In the genomic region with DNA sequence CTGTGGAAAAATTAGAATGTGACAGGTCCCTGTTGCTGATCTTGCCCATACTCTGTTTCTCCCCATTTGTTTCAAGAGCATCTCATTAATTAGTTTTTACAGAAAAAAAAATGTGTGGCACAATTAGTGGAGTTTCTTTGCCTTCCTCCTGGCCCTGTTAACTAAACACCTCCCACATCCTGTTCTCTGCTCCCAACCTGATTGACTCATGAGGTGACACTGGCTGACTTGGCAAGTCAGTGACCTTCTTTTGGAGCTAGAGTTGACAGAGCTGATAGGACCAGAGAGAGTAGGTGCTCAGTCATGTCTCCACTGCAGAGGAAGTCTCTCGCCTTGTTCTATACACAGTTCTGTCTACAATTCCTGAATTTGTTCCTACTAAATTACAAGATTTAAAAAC, we compare ENCODE assay signal across 29 mouse cellular contexts.
DNase-seq lines count a peak whose midpoint lies in the region; ATAC-seq and TF ChIP-seq lines count a peak whose summit lies in the region.
"Had no signal": no experiment of that assay in that cellular context is flagged by ENCODE, and none has a peak within 500 bp of the region (broad histone marks: within the 10 kb centered on the region; RNA-seq: fewer than 3 reads in every experiment).

No protein-coding gene starts in this region.

- H3K9me3 ChIP-seq in heart, embryonic 12.5 days (replicated peaks): no peaks in the 10 kb centered on the region
- H3K9me3 ChIP-seq in MEL (replicated peaks; ENCODE audit: insufficient read depth, low read length): no peaks in the 10 kb centered on the region
- H3K9me3 ChIP-seq: embryonic facial prominence, embryonic 12.5 days; forebrain, embryonic 12.5 days; hindbrain, embryonic 15.5 days; limb, embryonic 13.5 days; lung, embryonic 15.5 days; midbrain, embryonic 15.5 days; neural tube, embryonic 12.5 days had no signal

- no peak for TF ChIP-seq EP300 in MEL (IDR thresholded peaks at IDR 0.05; ENCODE audit: low read depth in 1 of 2, low read length in 2 of 2)

- TF ChIP-seq CTCF in MEL (IDR thresholded peaks at IDR 0.05 in 2 of 3, conservative IDR thresholded peaks at IDR 0.05 in 1 of 3; ENCODE audit: control insufficient read depth in 1 of 3, insufficient read depth in 1 of 3, low read depth in 2 of 3, low read length in 3 of 3, poor library complexity in 1 of 3, severe bottlenecking in 1 of 3): no peak
- TF ChIP-seq CTCF in layer of hippocampus, adult 2 months (conservative IDR thresholded peaks at IDR 0.05): no peak

- no peaks in the 10 kb centered on the region for H3K27me3 ChIP-seq in heart, embryonic 12.5 days (replicated peaks)
- H3K27me3 ChIP-seq in MEL (ENCODE audit: control insufficient read depth in 1 of 2, insufficient read depth in 2 of 2, low read length in 2 of 2): no peaks in the 10 kb centered on the region
- H3K27me3 ChIP-seq: embryonic facial prominence, embryonic 12.5 days; forebrain, embryonic 12.5 days; hindbrain, embryonic 15.5 days; limb, embryonic 13.5 days; lung, embryonic 15.5 days; midbrain, embryonic 15.5 days; neural tube, embryonic 12.5 days; Patski had no signal

- DNase-seq in adrenal gland, adult 2 months: peak; percentile 58
- no peak for DNase-seq in adrenal gland, adult 8-10 months
- peak; percentile 9 for DNase-seq in heart, postnatal 4 days
- DNase-seq in 3T3-L1 (ENCODE audit: low read depth, low spot score): peak; percentile 60
- DNase-seq in MEL (ENCODE audit: low read depth, low spot score): peak; percentile 67
- DNase-seq in layer of hippocampus, adult 2 months (ENCODE audit: low spot score in 2 of 2): no peak
- DNase-seq: cerebellum, adult 18-20 months; cerebellum, postnatal 25 days; gastrocnemius, postnatal 36 days; kidney, adult 2 months; kidney, postnatal 14 days; layer of hippocampus, postnatal 36 days; lung, postnatal 4 days; retina, postnatal 1 day; right cerebral cortex, postnatal 25 days; spleen, adult 18-20 months; thymus, postnatal 14 days had no signal

- peaks cover 19% of the 10 kb centered on the region for H3K4me1 ChIP-seq in heart, embryonic 12.5 days (replicated peaks)
- H3K4me1 ChIP-seq in MEL (ENCODE audit: control insufficient read depth in 1 of 2, insufficient read depth in 2 of 2, low read length in 2 of 2): peaks cover 0 to 7% of the 10 kb centered on the region in 2 experiments; a peak in 2 of 4 replicates
- H3K4me1 ChIP-seq: hindbrain, embryonic 15.5 days; lung, embryonic 15.5 days; midbrain, embryonic 15.5 days; neural tube, embryonic 12.5 days had no signal

- no peak for TF ChIP-seq RAD21 in MEL (IDR thresholded peaks at IDR 0.05; ENCODE audit: low read depth, low read length)

- no peaks in the 10 kb centered on the region for H3K79me2 ChIP-seq in MEL (ENCODE audit: control insufficient read depth, insufficient read depth, low read length, poor library complexity)

- no peak for TF ChIP-seq POLR2A in MEL (IDR thresholded peaks at IDR 0.05; ENCODE audit: control insufficient read depth in 1 of 2, insufficient read depth in 1 of 2, low read depth in 1 of 2, low read length in 2 of 2, poor library complexity in 1 of 2)

- 0 out of 2 replicates have a peak, but pooled peaks cover 3% of the 10 kb centered on the region for H3K36me3 ChIP-seq in heart, embryonic 12.5 days
- H3K36me3 ChIP-seq in MEL (ENCODE audit: control insufficient read depth in 1 of 2, insufficient read depth in 2 of 2, low read length in 2 of 2): peaks cover 0 to 6% of the 10 kb centered on the region in 2 experiments; a peak in 2 of 4 replicates
- H3K36me3 ChIP-seq: embryonic facial prominence, embryonic 12.5 days; forebrain, embryonic 12.5 days; hindbrain, embryonic 15.5 days; limb, embryonic 13.5 days; lung, embryonic 15.5 days; midbrain, embryonic 15.5 days; neural tube, embryonic 12.5 days had no signal

- no peak overlapping the region for H3K9ac ChIP-seq in heart, embryonic 12.5 days
- H3K9ac ChIP-seq in MEL (ENCODE audit: control insufficient read depth, low read depth, low read length, poor library complexity, severe bottlenecking): no peak overlapping the region
- H3K9ac ChIP-seq: embryonic facial prominence, embryonic 12.5 days; forebrain, embryonic 12.5 days; hindbrain, embryonic 15.5 days; limb, embryonic 13.5 days; liver, embryonic 14.5 days; lung, embryonic 15.5 days; midbrain, embryonic 15.5 days; neural tube, embryonic 12.5 days had no signal

- H3K27ac ChIP-seq in heart, embryonic 12.5 days (ENCODE audit: poor library complexity, severe bottlenecking): no peak overlapping the region
- no peak overlapping the region for H3K27ac ChIP-seq in MEL (ENCODE audit: control insufficient read depth, low read depth, low read length)
- no peak overlapping the region for H3K27ac ChIP-seq in layer of hippocampus, adult 2 months
- H3K27ac ChIP-seq: embryonic facial prominence, embryonic 12.5 days; forebrain, embryonic 12.5 days; hindbrain, embryonic 15.5 days; limb, embryonic 13.5 days; liver, embryonic 14.5 days; lung, embryonic 15.5 days; midbrain, embryonic 15.5 days; neural tube, embryonic 12.5 days had no signal

- WGBS in heart, embryonic 12.5 days: 54% methylated on average over 1 of the region's 1 CpGs

- H3K4me2 ChIP-seq in heart, embryonic 12.5 days: no peak overlapping the region
- H3K4me2 ChIP-seq: embryonic facial prominence, embryonic 12.5 days; forebrain, embryonic 12.5 days; hindbrain, embryonic 15.5 days; limb, embryonic 13.5 days; lung, embryonic 15.5 days; midbrain, embryonic 15.5 days; neural tube, embryonic 12.5 days had no signal

- ATAC-seq in heart, embryonic 12.5 days (ENCODE audit: insufficient number of reproducible peaks, low FRiP score): no peak
- ATAC-seq in erythroid progenitor cell, adult 5-6 weeks (replicated peaks; ENCODE audit: low FRiP score, poor library complexity, severe bottlenecking): no peak
- ATAC-seq: activated CD4-positive, CD25-positive, alpha-beta regulatory T cell, adult 4 months; midbrain, embryonic 15.5 days; Patski had no signal

- H3K4me3 ChIP-seq in heart, embryonic 12.5 days: no peak overlapping the region
- no peak overlapping the region for H3K4me3 ChIP-seq in MEL (ENCODE audit: control insufficient read depth in 1 of 2, insufficient read depth in 1 of 2, low read depth in 2 of 2, low read length in 2 of 2)
- no peak overlapping the region for H3K4me3 ChIP-seq in layer of hippocampus, adult 2 months
- H3K4me3 ChIP-seq: embryonic facial prominence, embryonic 12.5 days; forebrain, embryonic 12.5 days; hindbrain, embryonic 15.5 days; limb, embryonic 13.5 days; lung, embryonic 15.5 days; midbrain, embryonic 15.5 days; neural tube, embryonic 12.5 days had no signal

TF ChIP-seq in MEL, 35 proteins besides CTCF, POLR2A, EP300 and RAD21:
- no peak for TF ChIP-seq ZNF384 (IDR thresholded peaks at IDR 0.05; ENCODE audit: low read depth, low read length)
- no peak for TF ChIP-seq CHD1 (IDR thresholded peaks at IDR 0.05; ENCODE audit: low read depth, low read length)
- TF ChIP-seq MYC (IDR thresholded peaks at IDR 0.05; ENCODE audit: low read depth, low read length): no peak
- no peak for TF ChIP-seq USF1 (IDR thresholded peaks at IDR 0.05; ENCODE audit: low read depth, low read length)
- no peak for TF ChIP-seq KAT2A (conservative IDR thresholded peaks at IDR 0.05; ENCODE audit: low read depth, low read length)

Comparison
In these comparisons a context has a peak if more than half of its experiments do, and no peak if none do; other contexts are left out.
1. DNase-seq: peak in adrenal gland, adult 2 months (single experiment), heart, postnatal 4 days (single experiment), 3T3-L1 (single experiment) and MEL (single experiment); none in adrenal gland, adult 8-10 months (single experiment) and layer of hippocampus, adult 2 months (0 of 2).